Mouse (Mus musculus): ENCODE results near the gene Gm21258. TPM values are rescaled to one million over a fixed set of nuclear protein-coding genes. Genes with fewer than 3 reads are reported as not detected.
"Not testable (repeated sequence)": the region's sequence is repeated elsewhere in the genome, so short reads cannot be mapped to it uniquely, and the experiment has no call there.

Gene Gm21258
- polyA plus RNA-seq (2012; rRNA removed): not detected in 2 replicates

GRCm38 (mm10) chrY:52779740-52780139 is at the start of gene Gm21258:
TSS of gene Gm21258 (plus strand) at chrY:52780040.
- not testable (repeated sequence) for DNase-seq (ENCODE audit: low read depth, low spot score)
- WGBS: no CpG with 5 or more reads among the region's 6 CpGs

All from large intestine, adult 2 months (tissue).